Mouse (Mus musculus) CD4-positive, CD25-positive, alpha-beta regulatory T cell (primary cell): Measurements from ENCODE around the gene Cad. TPM values are rescaled to one million over a fixed set of nuclear protein-coding genes. Genes with fewer than 3 reads are reported as not detected.

Source experiments
- polyA plus RNA-seq: library from polyadenylated mRNA; unstranded; fragments of 100-300 nt; shearing (Covaris generic); gene quantifications from one replicate; pipeline ENCODE4 v1.2.1, GENCODE M21; 2017

Cad gene
- 29.4 TPM for polyA plus RNA-seq

GRCm38 (mm10) chr5:31054261-31055215 is at the start of gene Cad:
Cad (plus strand) TSS chr5:31054780.

GRCm38 (mm10) chr5:31047848-31048762 is 6.5 kb upstream of the Cad start, which contains the start of gene Atraid:
Atraid (plus strand) TSS chr5:31048312.

GRCm38 (mm10) chr5:31048763-31049641 is 5.6 kb upstream of the Cad start, which contains the start of gene Slc5a6:
Slc5a6 (minus strand) TSS chr5:31048924.

GRCm38 (mm10) chr5:31105814-31106335 is 51.3 kb downstream of the Cad start, which contains the start of gene Dnajc5g:
Dnajc5g (plus strand) TSS chr5:31106285.

GRCm38 (mm10) chr5:31108000-31108490 is 53.5 kb downstream of the Cad start, which contains the start of gene Slc30a3:
Slc30a3 (minus strand) TSS chr5:31108237.

GRCm38 (mm10) chr5:31116354-31116753 is 61.8 kb downstream of the Cad start, which contains the start of gene Trim54:
Trim54 (plus strand) TSS chr5:31116712.

Other genes starting within 250 kb of the Cad start
- gene Mapre3, start 240.1 kb upstream of the Cad start, polyA plus RNA-seq, result 6.3 TPM
- gene Tmem214, start 186.8 kb upstream of the Cad start, polyA plus RNA-seq, result 70.6 TPM
- gene Agbl5, start 166.1 kb upstream of the Cad start, polyA plus RNA-seq, result 14.9 TPM
- 278 TPM for gene Ost4, start 147.0 kb upstream of the Cad start, polyA plus RNA-seq
- 5.5 TPM for gene Emilin1, start 141.4 kb upstream of the Cad start, polyA plus RNA-seq
- 29.3 TPM for gene Khk, start 133.3 kb upstream of the Cad start, polyA plus RNA-seq
- 0.20 TPM for gene Cgref1, start 109.2 kb upstream of the Cad start, polyA plus RNA-seq
- gene Preb, start 94.4 kb upstream of the Cad start, polyA plus RNA-seq, result 194 TPM
- not detected for gene Tcf23, start 86.1 kb upstream of the Cad start, polyA plus RNA-seq
- gene Atraid, start 6.5 kb upstream of the Cad start, polyA plus RNA-seq, result 96.1 TPM
- gene Slc5a6, start 5.9 kb upstream of the Cad start, polyA plus RNA-seq, result 8.9 TPM
- gene Dnajc5g, start 51.5 kb downstream of the Cad start, polyA plus RNA-seq, result not detected
- not detected for gene Slc30a3, start 53.5 kb downstream of the Cad start, polyA plus RNA-seq
- gene Trim54, start 61.9 kb downstream of the Cad start, polyA plus RNA-seq, result not detected
- gene Ucn, start 84.0 kb downstream of the Cad start, polyA plus RNA-seq, result not detected
- gene Mpv17, start 99.5 kb downstream of the Cad start, polyA plus RNA-seq, result 39.5 TPM
- gene Gm29609, start 125.1 kb downstream of the Cad start, polyA plus RNA-seq, result 2.0 TPM
- gene Gtf3c2, start 125.4 kb downstream of the Cad start, polyA plus RNA-seq, result 90.6 TPM
- gene Snx17, start 138.4 kb downstream of the Cad start, polyA plus RNA-seq, result 125 TPM
- gene Eif2b4, start 138.7 kb downstream of the Cad start, polyA plus RNA-seq, result 85.0 TPM
- gene Zfp513, start 147.5 kb downstream of the Cad start, polyA plus RNA-seq, result 25.6 TPM
- gene Ppm1g, start 165.9 kb downstream of the Cad start, polyA plus RNA-seq, result 139 TPM
- gene Nrbp1, start 186.1 kb downstream of the Cad start, polyA plus RNA-seq, result 182 TPM
- gene Gm9970, start 186.5 kb downstream of the Cad start, polyA plus RNA-seq, result 1.2 TPM
- gene Krtcap3, start 196.9 kb downstream of the Cad start, polyA plus RNA-seq, result 74.3 TPM
- 10.3 TPM for gene Ift172, start 236.3 kb downstream of the Cad start, polyA plus RNA-seq
- 0.35 TPM for gene Fndc4, start 241.3 kb downstream of the Cad start, polyA plus RNA-seq
- gene Gckr, start 242.7 kb downstream of the Cad start, polyA plus RNA-seq, result 0.38 TPM